In the genomic region with DNA sequence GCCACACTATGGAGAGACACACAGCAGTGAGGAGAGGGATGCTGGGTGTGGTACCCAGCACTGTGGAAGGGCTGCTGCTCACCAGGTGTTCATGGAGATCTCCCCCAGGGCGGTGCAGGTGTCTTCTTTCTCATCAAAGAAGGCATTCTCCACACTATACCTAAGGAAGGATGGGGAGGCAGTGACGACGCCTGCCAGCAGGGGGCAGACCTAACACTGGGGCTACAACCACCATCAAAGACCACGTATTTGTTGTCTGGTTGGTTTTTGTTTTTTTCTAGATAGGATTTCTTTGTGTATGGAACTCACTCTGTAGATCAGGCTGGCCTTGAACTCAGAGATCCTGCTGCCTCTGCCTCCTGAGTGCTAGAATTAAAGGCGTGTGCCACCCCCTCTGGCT, we compare ENCODE assay signal across 8 mouse cellular contexts. TPM values are rescaled to one million over a fixed set of nuclear protein-coding genes. Genes with fewer than 3 reads are reported as not detected.
DNase-seq lines count a peak whose midpoint lies in the region; TF ChIP-seq lines count a peak whose summit lies in the region.

No protein-coding gene starts in this region.

- TF ChIP-seq POLR2A in testis, adult 2 months (IDR thresholded peaks at IDR 0.05; ENCODE audit: control insufficient read depth, low read depth, low read length), result no peak

- peak; percentile 81; the same call in 1 of the 2 replicates for TF ChIP-seq CTCF in testis, adult 2 months (IDR thresholded peaks at IDR 0.05; ENCODE audit: control insufficient read depth, insufficient read depth, insufficient replicate concordance, low read depth, low read length)

- H3K4me1 ChIP-seq in testis, adult 2 months (ENCODE audit: control insufficient read depth, insufficient read depth, low read length), result peaks cover 3% of the 10 kb centered on the region; the same call in 1 of the 2 replicates

- H3K36me3 ChIP-seq in testis, adult 2 months (ENCODE audit: control insufficient read depth, insufficient read depth, low read length), result peaks cover 1% of the 10 kb centered on the region

- H3K27ac ChIP-seq in testis, adult 2 months (ENCODE audit: control insufficient read depth, insufficient read depth, low read depth, low read length), result no peak overlapping the region

- DNase-seq in heart, adult 11 months, result peak; percentile 95
- DNase-seq in heart, postnatal 25 days (ENCODE audit: low spot score), result no peak
- no peak for DNase-seq in testis, postnatal 14 days (ENCODE audit: low spot score)
- peak; percentile 40 for DNase-seq in embryo, embryonic 10.5 days (ENCODE audit: low spot score)
- peak; percentile 49 to 86 for DNase-seq in kidney, postnatal 36 days
- peak; percentile 62 for DNase-seq in retina, embryonic 14.5 days (ENCODE audit: low spot score)
- no peak for DNase-seq in yolk sac, embryonic 10.5 days (ENCODE audit: low spot score)

- intact Hi-C loops in heart, postnatal 25 days (cut with DNase I), result loop anchor here (2.0 to 5.0 kb wide), 2 partner anchors 113 to 128 kb away; a partner anchor contains a TSS

- no peaks in the 10 kb centered on the region for H3K27me3 ChIP-seq in testis, adult 2 months (ENCODE audit: control insufficient read depth, insufficient read depth, low read length)

- H3K4me3 ChIP-seq in testis, adult 2 months (ENCODE audit: control insufficient read depth, low read depth, low read length), result no peak overlapping the region

RNA-seq across cellular contexts. Expression of a gene that starts 6.4 kb away (rescaled TPM):
- total RNA-seq in heart, postnatal 25 days (2021), result 10 to 100 TPM; 51.1 to 57.0 TPM
- polyA plus RNA-seq in testis, adult 2 months (2012; rRNA removed), result 519 and 558 TPM in 2 replicates

RNA-seq across cellular contexts. Expression of a gene that starts 8.4 kb away (rescaled TPM):
- total RNA-seq in heart, postnatal 25 days (2021), result 1 to 10 TPM; 3.0 to 3.4 TPM
- 1.9 and 2.1 TPM in 2 replicates for polyA plus RNA-seq in testis, adult 2 months (2012; rRNA removed)

RNA-seq across cellular contexts. Expression of a gene that starts 11.5 kb away (rescaled TPM):
- total RNA-seq in heart, postnatal 25 days (2021), result under 1 TPM; 0.23 to 0.36 TPM
- 65.8 and 78.1 TPM in 2 replicates for polyA plus RNA-seq in testis, adult 2 months (2012; rRNA removed)

RNA-seq across cellular contexts. Expression of a gene that starts 14.3 kb away (rescaled TPM):
- 10 to 100 TPM; 39.0 to 43.8 TPM for total RNA-seq in heart, postnatal 25 days (2021)
- 18.2 and 21.3 TPM in 2 replicates for polyA plus RNA-seq in testis, adult 2 months (2012; rRNA removed)

RNA-seq across cellular contexts. Expression of a gene that starts 20.7 kb away (rescaled TPM):
- total RNA-seq in heart, postnatal 25 days (2021), result under 1 TPM; 0.56 to 0.60 TPM
- polyA plus RNA-seq in testis, adult 2 months (2012; rRNA removed), result 197 and 200 TPM in 2 replicates

Comparison
In these comparisons a context has a peak if more than half of its experiments do, and no peak if none do; other contexts are left out.
1. DNase-seq: peak in heart, adult 11 months (single experiment), embryo, embryonic 10.5 days (single experiment), kidney, postnatal 36 days (2 of 2) and retina, embryonic 14.5 days (single experiment); none in heart, postnatal 25 days (single experiment), testis, postnatal 14 days (single experiment) and yolk sac, embryonic 10.5 days (single experiment).